Mouse (Mus musculus) limb, embryonic 10.5 days (tissue): ENCODE measurements around the gene Atxn7l1. TPM values are rescaled to one million over a fixed set of nuclear protein-coding genes. Genes with fewer than 3 reads are reported as not detected.
A peak's percentile ranks its signal among the peaks of the same experiment; 100 is the strongest.

Experiments
- DNase-seq: peaks from one replicate; pipeline ENCODE4 v3.0.0-alpha.2; 2017; ENCODE audit warnings: low spot score
- H3K27ac ChIP-seq: fragments of 300-500 bp; sonication (generic); 2 replicates; pipeline ENCODE4 v1.5.1; 2016; ENCODE audit warnings: mild to moderate bottlenecking
- H3K27me3 ChIP-seq: fragments of 300-500 bp; sonication (generic); 2 replicates; pipeline ENCODE4 v1.6.1; 2016; ENCODE audit warnings: low read depth, mild to moderate bottlenecking; ENCODE audit not compliant: poor library complexity, severe bottlenecking
- H3K36me3 ChIP-seq: fragments of 300-500 bp; sonication (generic); 2 replicates; pipeline ENCODE4 v1.6.1; 2016; ENCODE audit warnings: mild to moderate bottlenecking, moderate library complexity
- H3K4me1 ChIP-seq: fragments of 300-500 bp; sonication (generic); 2 replicates; pipeline ENCODE4 v1.6.1; 2016
- H3K4me3 ChIP-seq: fragments of 300-500 bp; sonication (generic); 2 replicates; pipeline ENCODE4 v1.5.1; 2016; ENCODE audit warnings: mild to moderate bottlenecking, moderate library complexity
- H3K9me3 ChIP-seq: fragments of 300-500 bp; sonication (generic); replicated peaks from 2 replicates; pipeline ENCODE4 v1.6.1; 2016; ENCODE audit warnings: mild to moderate bottlenecking
- WGBS: fragments of 180-500 bp; shearing (Covaris S2); methylation state at CpG from one replicate; pipeline ENCODE4 v1.1.7; 2016; 5-methylcytosine and 5-hydroxymethylcytosine counted together
- polyA plus RNA-seq: library from polyadenylated mRNA; unstranded; fragments of >200 nt; fragmentation: Nextera tagmentation; extraction: Ambion mirVana; gene quantifications from 2 replicates; pipeline ENCODE4 v1.2.1, GENCODE M21; 2016

The Atxn7l1 gene
- 11.0 and 11.7 TPM in 2 replicates for polyA plus RNA-seq

GRCm38 (mm10) chr12:33147497-33148267 is at the start of gene Atxn7l1:
Gene Atxn7l1, plus strand, starts transcription at chr12:33147693.
- peaks cover 25% of the 10 kb centered on the region for H3K27me3 ChIP-seq
- peak within 1 kb of the TSS; percentile 91 for H3K27ac ChIP-seq
- peak within 1 kb of the TSS; percentile 76 for H3K4me3 ChIP-seq
- DNase-seq: peak; percentile 94
- no peaks in the 10 kb centered on the region for H3K9me3 ChIP-seq
- WGBS: under 1% methylated on average over 54 of the region's 54 CpGs
- H3K4me1 ChIP-seq: peaks cover 20% of the 10 kb centered on the region
- no peaks in the 10 kb centered on the region for H3K36me3 ChIP-seq

- no peak overlapping the region for H3K27ac ChIP-seq
- peaks cover 9% of the 10 kb centered on the region for H3K4me1 ChIP-seq
- no peaks in the 10 kb centered on the region for H3K36me3 ChIP-seq
- no peaks in the 10 kb centered on the region for H3K27me3 ChIP-seq
- no peak overlapping the region for H3K4me3 ChIP-seq
- DNase-seq: no peak
- WGBS: 85% methylated on average over 8 of the region's 8 CpGs
- H3K9me3 ChIP-seq: no peaks in the 10 kb centered on the region
These were observed 45.9 kb upstream of the Atxn7l1 start for GRCm38 (mm10) chr12:33101627-33102026.

- Histone ChIP-seq H3K27ac (no peak overlapping the region), H3K9me3 (no peaks in the 10 kb centered on the region), H3K36me3 (no peaks in the 10 kb centered on the region), H3K4me3 (no peak overlapping the region), H3K4me1 (peaks cover 9% of the 10 kb centered on the region), H3K27me3 (no peaks in the 10 kb centered on the region)
- WGBS: 78% methylated on average over 15 of the region's 15 CpGs
- no peak for DNase-seq
These were observed 45.0 kb upstream of the Atxn7l1 start for GRCm38 (mm10) chr12:33102342-33103115.

- no peaks in the 10 kb centered on the region for H3K36me3 ChIP-seq
- peaks cover 11% of the 10 kb centered on the region for H3K4me1 ChIP-seq
- no peaks in the 10 kb centered on the region for H3K27me3 ChIP-seq
- no peaks in the 10 kb centered on the region for H3K9me3 ChIP-seq
- no peak overlapping the region for H3K27ac ChIP-seq
- no peak overlapping the region for H3K4me3 ChIP-seq
- 86% methylated on average over 4 of the region's 4 CpGs for WGBS
- no peak for DNase-seq
These were observed 41.8 kb upstream of the Atxn7l1 start for GRCm38 (mm10) chr12:33105724-33106123.

GRCm38 (mm10) chr12:33106438-33107167 is 40.9 kb upstream of the Atxn7l1 start:
- WGBS: 86% methylated on average over 10 of the region's 10 CpGs
- Histone ChIP-seq H3K27ac (no peak overlapping the region), H3K36me3 (no peaks in the 10 kb centered on the region), H3K27me3 (no peaks in the 10 kb centered on the region), H3K9me3 (no peaks in the 10 kb centered on the region), H3K4me3 (no peak overlapping the region), H3K4me1 (peaks cover 18% of the 10 kb centered on the region)
- DNase-seq: no peak

GRCm38 (mm10) chr12:33109531-33109930 is 38.0 kb upstream of the Atxn7l1 start:
- no peaks in the 10 kb centered on the region for H3K27me3 ChIP-seq
- peaks cover 15% of the 10 kb centered on the region for H3K4me1 ChIP-seq
- no peak overlapping the region for H3K27ac ChIP-seq
- DNase-seq: no peak
- no peak overlapping the region for H3K4me3 ChIP-seq
- H3K9me3 ChIP-seq: no peaks in the 10 kb centered on the region
- no peaks in the 10 kb centered on the region for H3K36me3 ChIP-seq

GRCm38 (mm10) chr12:33110894-33111471 is 36.5 kb upstream of the Atxn7l1 start:
- Histone ChIP-seq H3K36me3 (no peaks in the 10 kb centered on the region), H3K4me1 (peaks cover 15% of the 10 kb centered on the region), H3K4me3 (no peak overlapping the region), H3K27me3 (no peaks in the 10 kb centered on the region), H3K27ac (peak overlapping the region; percentile 65), H3K9me3 (no peaks in the 10 kb centered on the region)
- WGBS: 63% methylated on average over 14 of the region's 14 CpGs
- no peak for DNase-seq

GRCm38 (mm10) chr12:33118624-33119301 is 28.7 kb upstream of the Atxn7l1 start:
- H3K27me3 ChIP-seq: peaks cover 7% of the 10 kb centered on the region; the same call in 1 of the 2 replicates
- DNase-seq: no peak

GRCm38 (mm10) chr12:33125594-33126227 is 21.8 kb upstream of the Atxn7l1 start:
- Histone ChIP-seq H3K4me1 (no peaks in the 10 kb centered on the region), H3K27me3 (no peaks in the 10 kb centered on the region), H3K4me3 (no peak overlapping the region), H3K27ac (no peak overlapping the region), H3K36me3 (no peaks in the 10 kb centered on the region), H3K9me3 (no peaks in the 10 kb centered on the region)
- DNase-seq: no peak
- WGBS: 84% methylated on average over 9 of the region's 9 CpGs

More at GRCm38 (mm10) chr12:33118624-33119301, 28.7 kb upstream of the Atxn7l1 start:
- peak overlapping the region; percentile 17; the same call in 1 of the 2 replicates for H3K4me3 ChIP-seq
- 42% methylated on average over 15 of the region's 15 CpGs for WGBS
- H3K36me3 ChIP-seq: no peaks in the 10 kb centered on the region
- no peaks in the 10 kb centered on the region for H3K9me3 ChIP-seq
- H3K4me1 ChIP-seq: 0 out of 2 replicates have a peak, but pooled peaks cover 5% of the 10 kb centered on the region
- H3K27ac ChIP-seq: no peak overlapping the region

GRCm38 (mm10) chr12:33126243-33126642 is 21.2 kb upstream of the Atxn7l1 start:
- Histone ChIP-seq H3K27me3 (no peaks in the 10 kb centered on the region), H3K36me3 (no peaks in the 10 kb centered on the region), H3K9me3 (no peaks in the 10 kb centered on the region), H3K4me1 (no peaks in the 10 kb centered on the region), H3K4me3 (no peak overlapping the region), H3K27ac (no peak overlapping the region)
- no peak for DNase-seq

GRCm38 (mm10) chr12:33128121-33128520 is 19.4 kb upstream of the Atxn7l1 start:
- peaks cover 6% of the 10 kb centered on the region for H3K4me1 ChIP-seq
- DNase-seq: no peak
- H3K36me3 ChIP-seq: no peaks in the 10 kb centered on the region
- 93% methylated on average over 2 of the region's 2 CpGs for WGBS
- H3K27ac ChIP-seq: no peak overlapping the region
- H3K4me3 ChIP-seq: no peak overlapping the region
- H3K9me3 ChIP-seq: no peaks in the 10 kb centered on the region
- no peaks in the 10 kb centered on the region for H3K27me3 ChIP-seq

GRCm38 (mm10) chr12:33128702-33129101 is 18.8 kb upstream of the Atxn7l1 start:
- Histone ChIP-seq H3K4me3 (no peak overlapping the region), H3K4me1 (peaks cover 9% of the 10 kb centered on the region), H3K27ac (no peak overlapping the region), H3K36me3 (no peaks in the 10 kb centered on the region), H3K27me3 (no peaks in the 10 kb centered on the region), H3K9me3 (no peaks in the 10 kb centered on the region)
- 86% methylated on average over 7 of the region's 7 CpGs for WGBS
- DNase-seq: no peak
